8 mouse cellular contexts compared by ENCODE assay signal in genomic region chr2:152951850-152952720, GRCm38 (mm10). TPM values are rescaled to one million over a fixed set of nuclear protein-coding genes. Genes with fewer than 3 reads are reported as not detected.
DNase-seq lines count a peak whose midpoint lies in the region; ATAC-seq and TF ChIP-seq lines count a peak whose summit lies in the region.

No protein-coding gene starts in this region.

- no peaks in the 10 kb centered on the region; the same call in 1 of the 2 replicates for H3K4me1 ChIP-seq in embryonic facial prominence, embryonic 11.5 days (ENCODE audit: control insufficient read depth, insufficient read depth, low read length)
- no peaks in the 10 kb centered on the region for H3K4me1 ChIP-seq in intestine, embryonic 14.5 days (replicated peaks; ENCODE audit: control insufficient read depth, insufficient read depth, low read length)
- peaks cover 24% of the 10 kb centered on the region for H3K4me1 ChIP-seq in neural tube, embryonic 15.5 days

- H3K4me2 ChIP-seq in embryonic facial prominence, embryonic 11.5 days (ENCODE audit: low read depth, low read length): peak overlapping the region; percentile 97
- H3K4me2 ChIP-seq in intestine, embryonic 14.5 days (ENCODE audit: low read length): peak overlapping the region; percentile 95
- H3K4me2 ChIP-seq in neural tube, embryonic 15.5 days: peak overlapping the region; percentile 85

- H3K4me3 ChIP-seq in layer of hippocampus, adult 2 months: peak overlapping the region; percentile 80
- peak overlapping the region; percentile 69 for H3K4me3 ChIP-seq in embryonic facial prominence, embryonic 11.5 days (ENCODE audit: low read depth, low read length)
- H3K4me3 ChIP-seq in intestine, embryonic 14.5 days (ENCODE audit: low read depth, low read length): peak overlapping the region; percentile 54
- H3K4me3 ChIP-seq in neural tube, embryonic 15.5 days (replicated peaks): peak overlapping the region; percentile 66

- H3K27me3 ChIP-seq in embryonic facial prominence, embryonic 11.5 days (ENCODE audit: control insufficient read depth, insufficient read depth, low read length): peaks cover 15% of the 10 kb centered on the region
- H3K27me3 ChIP-seq in intestine, embryonic 14.5 days (replicated peaks; ENCODE audit: control insufficient read depth, insufficient read depth, low read length): peaks cover 69% of the 10 kb centered on the region
- peaks cover 19% of the 10 kb centered on the region for H3K27me3 ChIP-seq in neural tube, embryonic 15.5 days (replicated peaks)

- TF ChIP-seq CTCF in layer of hippocampus, adult 2 months (conservative IDR thresholded peaks at IDR 0.05): no peak

- peak overlapping the region; percentile 75 for H3K9ac ChIP-seq in embryonic facial prominence, embryonic 11.5 days (replicated peaks; ENCODE audit: low read length)
- peak overlapping the region; percentile 28 for H3K9ac ChIP-seq in intestine, embryonic 14.5 days (ENCODE audit: low read length)
- peak overlapping the region; percentile 69 for H3K9ac ChIP-seq in neural tube, embryonic 15.5 days (replicated peaks)

- H3K9me3 ChIP-seq in embryonic facial prominence, embryonic 11.5 days (replicated peaks; ENCODE audit: control insufficient read depth, low read length): no peaks in the 10 kb centered on the region
- no peaks in the 10 kb centered on the region for H3K9me3 ChIP-seq in intestine, embryonic 14.5 days (ENCODE audit: control insufficient read depth, low read length)
- no peaks in the 10 kb centered on the region for H3K9me3 ChIP-seq in neural tube, embryonic 15.5 days (replicated peaks)

- WGBS in embryonic facial prominence, embryonic 11.5 days: 17% methylated on average over 13 of the region's 13 CpGs
- 18% methylated on average over 13 of the region's 13 CpGs for WGBS in intestine, embryonic 14.5 days
- WGBS in neural tube, embryonic 15.5 days: 11% methylated on average over 13 of the region's 13 CpGs

- DNase-seq in layer of hippocampus, adult 2 months (ENCODE audit: low spot score in 2 of 2): no peak
- no peak for DNase-seq in layer of hippocampus, postnatal 25 days (ENCODE audit: extremely low spot score in 1 of 2, low spot score in 1 of 2)
- no peak for DNase-seq in embryonic facial prominence, embryonic 11.5 days (ENCODE audit: low spot score)
- DNase-seq in intestine, embryonic 14.5 days (ENCODE audit: low spot score): no peak
- no peak for DNase-seq in T-cell, adult 2 months (ENCODE audit: low spot score)
- no peak for DNase-seq in urinary bladder, postnatal 36 days (ENCODE audit: low spot score in 2 of 2)
- DNase-seq in right cerebral cortex, postnatal 36 days (ENCODE audit: low spot score in 2 of 2): no peak

- ATAC-seq in embryonic facial prominence, embryonic 11.5 days (replicated peaks; ENCODE audit: insufficient number of reproducible peaks, low FRiP score, low TSS enrichment, low read depth): 0 out of 2 replicates have a peak, but pooled peaks have one; percentile 26
- ATAC-seq in intestine, embryonic 14.5 days (replicated peaks; ENCODE audit: low FRiP score, low TSS enrichment, low read depth): no peak
- ATAC-seq in neural tube, embryonic 15.5 days (ENCODE audit: low FRiP score): peak; percentile 54

- no peaks in the 10 kb centered on the region for H3K36me3 ChIP-seq in embryonic facial prominence, embryonic 11.5 days (replicated peaks; ENCODE audit: control insufficient read depth, insufficient read depth, low read depth, low read length)
- H3K36me3 ChIP-seq in intestine, embryonic 14.5 days (ENCODE audit: control insufficient read depth, insufficient read depth, low read length): no peaks in the 10 kb centered on the region
- H3K36me3 ChIP-seq in neural tube, embryonic 15.5 days: peaks cover 4% of the 10 kb centered on the region; the same call in 1 of the 2 replicates

- peak overlapping the region; percentile 92 for H3K27ac ChIP-seq in layer of hippocampus, adult 2 months
- no peak overlapping the region for H3K27ac ChIP-seq in embryonic facial prominence, embryonic 11.5 days (replicated peaks; ENCODE audit: low read depth, low read length)
- no peak overlapping the region for H3K27ac ChIP-seq in intestine, embryonic 14.5 days (ENCODE audit: low read depth)
- H3K27ac ChIP-seq in neural tube, embryonic 15.5 days (replicated peaks): peak overlapping the region; percentile 82

RNA-seq across cellular contexts. Expression of gene Dusp15, which starts 0.6 kb away (rescaled TPM):
- total RNA-seq in layer of hippocampus, adult 2 months (2021): 10 to 100 TPM in 1 of 2 experiments, 1 to 10 TPM in 1; 9.3 to 11.9 TPM
- 10 to 100 TPM; 14.5 to 17.1 TPM for total RNA-seq in layer of hippocampus, postnatal 25 days (2021)
- polyA plus RNA-seq in embryonic facial prominence, embryonic 11.5 days (2014; fragmentation: Nextera tagmentation; extraction: Ambion mirVana): 0.45 and 1.00 TPM in 2 replicates
- polyA plus RNA-seq in intestine, embryonic 14.5 days (2014; fragmentation: Nextera tagmentation; extraction: Ambion mirVana): 0.09 and 0.11 TPM in 2 replicates
- polyA plus RNA-seq in neural tube, embryonic 15.5 days (2015; fragmentation: Nextera tagmentation; extraction: Ambion mirVana): 10.5 and 13.5 TPM in 2 replicates

RNA-seq across cellular contexts. Expression of gene Ttll9, which starts 10.2 kb away (rescaled TPM):
- 1 to 10 TPM in 1 of 2 experiments, under 1 TPM in 1; 0.79 to 1.5 TPM for total RNA-seq in layer of hippocampus, adult 2 months (2021)
- total RNA-seq in layer of hippocampus, postnatal 25 days (2021): 1 to 10 TPM in 1 of 2 experiments, under 1 TPM in 1; 0.94 to 1.3 TPM
- 0.89 and 1.6 TPM in 2 replicates for polyA plus RNA-seq in embryonic facial prominence, embryonic 11.5 days (2014; fragmentation: Nextera tagmentation; extraction: Ambion mirVana)
- 0.26 and 0.35 TPM in 2 replicates for polyA plus RNA-seq in intestine, embryonic 14.5 days (2014; fragmentation: Nextera tagmentation; extraction: Ambion mirVana)
- 8.1 and 8.7 TPM in 2 replicates for polyA plus RNA-seq in neural tube, embryonic 15.5 days (2015; fragmentation: Nextera tagmentation; extraction: Ambion mirVana)

RNA-seq across cellular contexts. Expression of gene Foxs1, which starts 19.1 kb away (rescaled TPM):
- total RNA-seq in layer of hippocampus, adult 2 months (2021): under 1 TPM; 0.37 to 0.84 TPM
- 1 to 10 TPM in 1 of 2 experiments, under 1 TPM in 1; 0.56 to 1.0 TPM for total RNA-seq in layer of hippocampus, postnatal 25 days (2021)
- 0.74 and 0.79 TPM in 2 replicates for polyA plus RNA-seq in embryonic facial prominence, embryonic 11.5 days (2014; fragmentation: Nextera tagmentation; extraction: Ambion mirVana)
- polyA plus RNA-seq in intestine, embryonic 14.5 days (2014; fragmentation: Nextera tagmentation; extraction: Ambion mirVana): 2.2 and 2.5 TPM in 2 replicates
- polyA plus RNA-seq in neural tube, embryonic 15.5 days (2015; fragmentation: Nextera tagmentation; extraction: Ambion mirVana): 4.0 and 4.3 TPM in 2 replicates

RNA-seq across cellular contexts. Expression of gene Mylk2, which starts 40.9 kb away (rescaled TPM):
- not detected for total RNA-seq in layer of hippocampus, adult 2 months (2021)
- not detected for total RNA-seq in layer of hippocampus, postnatal 25 days (2021)
- 0.08 TPM in 1 of 2 replicates, not detected in the other for polyA plus RNA-seq in embryonic facial prominence, embryonic 11.5 days (2014; fragmentation: Nextera tagmentation; extraction: Ambion mirVana)
- 0.09 TPM in 1 of 2 replicates, not detected in the other for polyA plus RNA-seq in intestine, embryonic 14.5 days (2014; fragmentation: Nextera tagmentation; extraction: Ambion mirVana)
- 0.08 and 0.29 TPM in 2 replicates for polyA plus RNA-seq in neural tube, embryonic 15.5 days (2015; fragmentation: Nextera tagmentation; extraction: Ambion mirVana)

Comparison
In these comparisons a context has a peak if more than half of its experiments do, and no peak if none do; other contexts are left out.
1. H3K27ac ChIP-seq: peak in layer of hippocampus, adult 2 months (single experiment) and neural tube, embryonic 15.5 days (single experiment); none in embryonic facial prominence, embryonic 11.5 days (single experiment) and intestine, embryonic 14.5 days (single experiment).
2. Peak in every context shown above with its lines, with median percentiles within 50 percentile points of each other: H3K4me3 ChIP-seq, H3K4me2 ChIP-seq and H3K9ac ChIP-seq.